Comparison of ENCODE assay signal across 8 mouse cellular contexts in the genomic region with DNA sequence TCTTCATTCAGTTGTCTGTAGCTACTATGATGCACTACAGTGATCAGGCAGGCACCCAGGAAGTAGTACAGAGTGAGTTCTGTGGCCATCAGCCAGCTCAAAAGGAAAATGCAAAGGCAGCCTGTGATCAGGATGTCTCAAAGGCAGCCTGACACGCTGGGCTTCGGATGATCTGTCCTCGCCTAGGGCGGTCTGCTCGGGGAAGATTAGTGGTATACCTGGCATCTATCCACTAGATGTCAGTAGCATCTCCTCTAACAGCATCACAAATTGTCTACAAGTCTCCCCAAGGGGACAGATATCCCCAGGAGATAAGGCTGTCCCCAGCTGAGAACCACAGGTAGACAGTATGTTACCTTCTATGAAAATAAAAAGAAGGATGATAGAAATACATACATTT. TPM values are rescaled to one million over a fixed set of nuclear protein-coding genes. Genes with fewer than 3 reads are reported as not detected.
DNase-seq lines count a peak whose midpoint lies in the region; ATAC-seq and TF ChIP-seq lines count a peak whose summit lies in the region.

No protein-coding gene starts in this region.

- no peak overlapping the region for H3K9ac ChIP-seq in hindbrain, postnatal 0 days (replicated peaks; ENCODE audit: low read length)

- intact Hi-C loops in left cerebral cortex, postnatal 25 days (cut with DNase I): loop anchor here (1.0 to 10.0 kb wide), 3 partner anchors 125 to 590 kb away; no protein-coding TSS in a partner anchor

- H3K27me3 ChIP-seq in hindbrain, postnatal 0 days (ENCODE audit: insufficient read depth, low read length): no peaks in the 10 kb centered on the region

- 18% methylated on average over 5 of the region's 5 CpGs for WGBS in lung, adult 2 months
- 5% methylated on average over 5 of the region's 5 CpGs for WGBS in hindbrain, postnatal 0 days

- TF ChIP-seq POLR2A in lung, adult 2 months (IDR thresholded peaks at IDR 0.05; ENCODE audit: borderline replicate concordance, extremely low read depth, low read depth, low read length): no peak

- peaks cover 3% of the 10 kb centered on the region; the same call in 1 of the 2 replicates for H3K4me1 ChIP-seq in lung, adult 2 months (ENCODE audit: control insufficient read depth, insufficient read depth, low read length)
- no peaks in the 10 kb centered on the region for H3K4me1 ChIP-seq in hindbrain, postnatal 0 days (ENCODE audit: insufficient read depth, low read length)

- H3K9me3 ChIP-seq in hindbrain, postnatal 0 days (ENCODE audit: low read length): no peaks in the 10 kb centered on the region

- 0 out of 2 replicates have a peak, but pooled peaks have one; percentile 1 for TF ChIP-seq CTCF in lung, adult 2 months (IDR thresholded peaks at IDR 0.05; ENCODE audit: insufficient read depth, low read length)
- peak; percentile 72 for TF ChIP-seq CTCF in hindbrain, postnatal 0 days (IDR thresholded peaks at IDR 0.05; ENCODE audit: low read depth)

- no peak for DNase-seq in lung, adult 2 months
- no peak for DNase-seq in lung, postnatal 14 days
- peak; percentile 26 to 33 for DNase-seq in cerebellum, postnatal 36 days
- peak; percentile 78 for DNase-seq in hindbrain, postnatal 0 days (ENCODE audit: low spot score)
- peak; percentile 49 to 67 for DNase-seq in left cerebral cortex, postnatal 25 days (ENCODE audit: low spot score in 2 of 2)
- DNase-seq in thymus, postnatal 14 days: no peak
- DNase-seq in heart, adult 8-10 months (ENCODE audit: low spot score): no peak

- no peak overlapping the region for H3K4me2 ChIP-seq in hindbrain, postnatal 0 days (ENCODE audit: low read depth, low read length)

- H3K36me3 ChIP-seq in hindbrain, postnatal 0 days (ENCODE audit: insufficient read depth, low read length): no peaks in the 10 kb centered on the region

- ATAC-seq in hindbrain, postnatal 0 days: 0 out of 2 replicates have a peak, but pooled peaks have one; percentile 47
- ATAC-seq in monocyte, adult 5-6 weeks (replicated peaks; ENCODE audit: insufficient number of reproducible peaks, low FRiP score, low TSS enrichment, poor library complexity, severe bottlenecking): peak; percentile 76

- H3K4me3 ChIP-seq in lung, adult 2 months (replicated peaks; ENCODE audit: extremely low read depth, low read depth, low read length): no peak overlapping the region
- no peak overlapping the region for H3K4me3 ChIP-seq in hindbrain, postnatal 0 days (ENCODE audit: low read length)

- no peak overlapping the region for H3K27ac ChIP-seq in hindbrain, postnatal 0 days

RNA-seq across cellular contexts. Expression of gene Abcd2, which starts 26.6 kb away (rescaled TPM):
- 4.0 and 6.5 TPM in 2 replicates for polyA plus RNA-seq in lung, adult 2 months (2012; rRNA removed)
- 11.5 and 12.4 TPM in 2 replicates for total RNA-seq in hindbrain, postnatal 0 days (2014; rRNA removed)
- 11.2 and 12.7 TPM in 2 replicates for polyA plus RNA-seq in hindbrain, postnatal 0 days (2015; fragmentation: Nextera tagmentation; extraction: Ambion mirVana)
- total RNA-seq in left cerebral cortex, postnatal 25 days (2021): 10 to 100 TPM; 31.0 to 31.6 TPM
- total RNA-seq in monocyte, adult 5-6 weeks (2017): 23.4 to 36.4 TPM (median 32.9 TPM) in 3 replicates
- total RNA-seq in heart, adult 8-10 months (2022): 1 to 10 TPM; 4.3 to 4.8 (median 4.5) TPM

RNA-seq across cellular contexts. Expression of gene CN725425, which starts 34.3 kb away (rescaled TPM):
- not detected in 2 replicates for polyA plus RNA-seq in lung, adult 2 months (2012; rRNA removed)
- not detected in 2 replicates for total RNA-seq in hindbrain, postnatal 0 days (2014; rRNA removed)
- polyA plus RNA-seq in hindbrain, postnatal 0 days (2015; fragmentation: Nextera tagmentation; extraction: Ambion mirVana): 0.30 and 0.34 TPM in 2 replicates
- not detected for total RNA-seq in left cerebral cortex, postnatal 25 days (2021)
- not detected in 3 replicates for total RNA-seq in monocyte, adult 5-6 weeks (2017)
- total RNA-seq in heart, adult 8-10 months (2022): 1 to 10 TPM in 2 of 4 experiments, under 1 TPM in 2; 0.82 to 1.1 (median 1.0) TPM

Comparison
In these comparisons a context has a peak if more than half of its experiments do, and no peak if none do; other contexts are left out.
1. DNase-seq: peak in cerebellum, postnatal 36 days (2 of 2), hindbrain, postnatal 0 days (single experiment) and left cerebral cortex, postnatal 25 days (2 of 2); none in lung, adult 2 months (single experiment), lung, postnatal 14 days (single experiment), thymus, postnatal 14 days (single experiment) and heart, adult 8-10 months (single experiment).